Mouse (Mus musculus) heart, postnatal 14 days (tissue): ENCODE results near the gene Abcb4. TPM values are rescaled to one million over a fixed set of nuclear protein-coding genes. Genes with fewer than 3 reads are reported as not detected.
"Not testable (repeated sequence)": the region's sequence is repeated elsewhere in the genome, so short reads cannot be mapped to it uniquely, and the experiment has no call there.

Source experiments
- DNase-seq, 2 experiments: peaks; one replicate each; pipeline ENCODE4 v3.0.0; 2021 to 2022
- intact Hi-C: fragments of 180-260 bp; cut with DNase I; formaldehyde crosslinking; loops from one replicate; pipeline ENCODE4 v1.15.1; 2025
- total RNA-seq, 2 experiments: library from RNA; stranded (reverse); gene quantifications; 2 replicates each; pipeline ENCODE4 v1.2.3; 2021

The Abcb4 gene
- total RNA-seq, 2 experiments from 2014 or later: 5.7 to 7.1 TPM

DNA sequence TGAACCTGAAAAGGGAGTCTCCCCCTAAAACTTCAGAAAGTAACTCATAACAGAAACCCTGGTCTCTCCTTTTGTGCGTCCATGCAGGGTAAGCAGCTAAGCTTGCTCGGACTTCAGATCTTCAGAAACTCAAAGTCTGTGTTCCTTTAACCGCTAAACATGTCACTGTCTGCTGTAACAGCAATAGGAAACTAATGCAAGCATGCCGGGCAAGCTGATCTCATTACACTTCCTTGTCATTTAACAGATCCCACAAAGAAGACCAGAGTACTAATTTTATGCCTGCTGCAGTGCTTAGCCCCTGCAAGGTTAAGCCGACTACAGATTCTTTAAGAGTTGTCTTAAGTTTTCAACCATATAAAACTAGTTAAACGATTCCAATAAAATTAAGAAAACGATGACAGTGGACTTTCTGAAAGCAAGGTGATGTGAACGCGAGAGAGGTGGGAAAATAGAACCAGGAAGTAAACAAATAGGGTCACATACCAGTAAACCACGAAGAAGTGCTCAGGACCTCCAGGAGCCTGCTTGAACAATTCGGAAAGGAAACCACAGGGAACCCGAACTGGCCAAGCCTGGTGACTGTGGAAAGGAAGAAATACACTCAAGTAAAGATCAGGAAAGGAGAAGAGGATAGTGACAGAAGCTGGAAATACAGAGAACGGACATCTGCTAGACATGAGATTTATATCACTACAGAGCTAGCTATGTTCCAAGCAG is 102.6 kb downstream of the Abcb4 start:
- DNase-seq: peak in 1 of 2 experiments; percentile 3
- intact Hi-C loops: loop anchor here (2.0 kb wide), 2 partner anchors 107 to 165 kb away; partner anchors contain the start of gene Dmtf1

DNA sequence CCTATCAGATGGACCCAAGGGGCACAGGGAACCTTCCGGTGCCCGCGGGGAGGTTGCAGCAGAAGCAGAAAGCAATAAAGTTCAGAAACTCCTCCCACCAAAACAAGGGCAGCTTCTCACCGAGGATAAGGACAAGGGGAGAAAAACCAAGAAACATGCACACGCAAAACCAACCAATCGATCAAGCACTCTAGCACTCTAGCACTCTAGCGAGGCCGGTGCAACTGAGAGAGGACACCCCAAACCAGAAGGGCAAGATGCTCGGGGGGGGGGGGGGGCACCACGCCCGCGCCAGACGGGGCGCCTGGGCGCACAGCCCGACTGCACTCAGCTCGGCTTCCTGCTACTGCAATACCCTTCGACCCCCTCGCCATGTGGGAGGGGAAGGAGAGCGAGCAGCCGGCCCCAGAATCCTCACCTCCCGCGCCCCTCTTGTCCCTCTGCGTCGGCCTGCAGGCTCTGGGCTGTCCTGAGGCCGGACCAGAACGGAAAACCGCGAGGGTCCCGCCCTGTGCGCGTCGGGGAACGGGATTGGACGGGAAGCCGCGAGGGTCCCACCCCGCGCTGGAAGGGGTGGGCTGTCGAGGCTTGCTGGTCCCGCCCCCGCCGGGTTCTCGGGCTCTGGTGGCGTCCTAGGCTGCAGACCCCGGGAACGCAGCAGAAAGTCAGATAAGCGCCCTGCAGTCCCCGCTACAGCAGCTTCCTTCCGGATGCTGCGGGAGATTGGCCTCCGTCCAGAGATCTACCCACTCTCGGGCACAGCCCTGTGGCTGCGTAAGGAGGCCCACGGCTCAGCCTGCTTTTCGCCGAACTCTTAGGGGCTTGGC is 103.4 kb downstream of the Abcb4 start, which contains the start of gene Crot:
Crot (minus strand) TSS at position 639 of the 827 bp plus-strand sequence.
- intact Hi-C loops: loop anchor here (2.0 kb wide), 2 partner anchors 106 to 164 kb away; partner anchors contain the start of gene Dmtf1
- DNase-seq: peak; percentile 94 to 95

DNA sequence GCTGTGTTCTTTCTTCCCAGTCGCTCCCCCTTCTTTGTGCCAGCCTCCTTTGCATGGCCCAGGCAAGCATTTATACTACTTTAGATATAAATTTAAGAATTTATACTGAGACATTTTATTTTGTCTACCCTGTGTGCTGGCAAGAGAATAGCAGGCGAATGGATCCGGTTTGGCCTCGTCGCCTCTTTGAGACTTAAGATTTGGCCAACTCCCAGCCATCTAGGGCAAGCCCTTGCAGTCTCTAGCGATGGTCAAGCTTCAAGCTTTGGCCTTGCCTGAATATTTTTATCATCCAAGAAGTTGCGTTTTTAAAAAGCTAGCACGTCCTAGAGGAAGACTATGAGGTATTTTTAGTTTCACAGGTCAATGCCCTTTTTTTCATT is 104.0 kb downstream of the Abcb4 start:
- DNase-seq: peak in 1 of 2 experiments; percentile 54
- intact Hi-C loops: loop anchor here (2.0 kb wide), 2 partner anchors 105 to 163 kb away; partner anchors contain the start of gene Dmtf1

DNA sequence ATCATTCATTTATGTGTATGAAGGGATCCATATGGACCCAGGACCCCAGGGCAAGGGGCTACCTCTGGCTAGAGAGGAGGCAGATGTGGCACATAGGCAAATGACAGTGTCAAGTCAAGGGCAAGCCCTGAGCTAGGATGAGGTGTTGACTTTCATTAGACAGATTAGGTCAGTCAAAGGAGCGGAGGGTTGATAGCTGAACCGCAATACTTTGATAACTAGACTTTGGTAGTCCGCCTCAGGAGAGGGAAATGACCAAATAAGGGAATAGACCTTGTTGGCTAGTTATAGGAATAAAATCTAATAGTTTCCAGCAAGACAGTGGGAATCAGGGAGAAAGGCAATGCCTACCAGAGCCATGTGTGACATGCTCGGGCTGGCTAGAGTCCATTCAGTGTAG is 105.6 kb downstream of the Abcb4 start:
- intact Hi-C loops: no loop called here
- no peak for DNase-seq

DNA sequence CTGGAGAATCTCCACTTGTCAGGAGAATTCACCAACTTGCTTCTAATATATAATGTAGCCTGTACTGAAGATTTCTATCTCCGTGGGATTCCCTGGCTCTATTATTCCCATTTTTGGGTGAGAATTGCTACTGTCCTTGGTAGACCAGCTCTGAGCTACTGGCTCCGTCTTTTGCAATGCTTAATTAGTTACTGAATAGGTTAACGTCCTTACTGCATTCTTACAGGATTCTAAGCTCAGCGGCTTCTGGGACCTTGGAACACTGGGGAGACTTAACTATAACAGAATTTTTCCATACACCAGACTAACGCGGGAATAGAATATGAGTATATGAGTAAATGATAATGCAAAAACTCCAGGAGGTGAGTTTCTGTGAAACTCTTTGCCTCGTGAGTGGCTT is 106.5 kb downstream of the Abcb4 start:
- intact Hi-C loops, DNase-seq: not testable (repeated sequence)

DNA sequence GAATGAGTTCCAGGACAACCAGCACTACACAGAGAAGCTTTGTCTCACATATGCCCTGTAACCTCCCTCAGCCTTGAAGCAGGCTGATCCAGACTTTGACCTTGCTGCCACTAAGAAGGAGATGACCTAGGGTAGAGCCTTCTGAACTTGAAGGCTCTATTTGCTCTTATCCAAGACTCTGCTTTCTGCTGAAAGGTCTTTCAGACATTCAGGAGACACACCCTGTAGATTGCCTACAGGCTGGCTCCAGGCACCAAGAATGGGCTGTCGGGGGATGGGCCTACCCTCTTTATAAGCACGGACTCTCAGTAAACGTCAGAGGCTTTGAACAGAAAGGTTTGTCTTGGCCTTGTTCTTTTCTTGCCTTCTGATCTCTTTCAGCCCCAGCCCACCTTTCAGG is 113.1 kb downstream of the Abcb4 start:
- intact Hi-C loops, DNase-seq: not testable (repeated sequence)

Other genes starting within 250 kb of the Abcb4 start
- 10 to 100 TPM; 11.6 to 14.8 TPM for gene Abcb1a, start 233.6 kb upstream of the Abcb4 start, total RNA-seq
- 1 to 10 TPM; 1.4 to 3.1 TPM for gene Abcb1b, start 95.6 kb upstream of the Abcb4 start, total RNA-seq
- 10 to 100 TPM; 24.9 to 25.2 TPM for gene Crot, start 103.6 kb downstream of the Abcb4 start, total RNA-seq
- gene Tmem243, start 207.0 kb downstream of the Abcb4 start, total RNA-seq: 1 to 10 TPM; 6.9 to 8.3 TPM